Mouse (Mus musculus): Measurements from ENCODE around the gene Rhcg.

Rhcg gene

GRCm38 (mm10) chr7:79600122-79600521, 17.3 kb downstream of the Rhcg start:
- no peak for DNase-seq (ENCODE audit: low spot score)

DNA sequence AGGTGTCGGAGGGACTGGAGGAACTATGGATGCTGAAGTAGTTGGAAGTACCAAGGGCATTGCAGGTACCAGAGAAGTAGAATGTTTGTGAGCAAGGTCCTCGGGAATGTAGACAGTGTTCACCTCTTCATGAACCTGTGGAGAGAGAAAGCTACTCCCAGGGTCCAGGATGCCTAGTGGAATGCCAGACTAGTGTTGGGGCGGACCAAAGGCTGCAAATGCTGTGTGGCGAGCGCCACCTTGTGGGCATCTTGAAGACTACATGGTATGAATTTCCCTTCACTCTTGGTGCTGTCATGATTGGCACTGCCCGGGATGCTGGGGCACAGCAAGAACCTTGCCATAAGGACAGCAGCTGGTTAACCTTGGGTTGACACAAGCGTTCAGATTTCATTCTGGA, 22.6 kb downstream of the Rhcg start:
- DNase-seq (ENCODE audit: low spot score), result no peak

DNA sequence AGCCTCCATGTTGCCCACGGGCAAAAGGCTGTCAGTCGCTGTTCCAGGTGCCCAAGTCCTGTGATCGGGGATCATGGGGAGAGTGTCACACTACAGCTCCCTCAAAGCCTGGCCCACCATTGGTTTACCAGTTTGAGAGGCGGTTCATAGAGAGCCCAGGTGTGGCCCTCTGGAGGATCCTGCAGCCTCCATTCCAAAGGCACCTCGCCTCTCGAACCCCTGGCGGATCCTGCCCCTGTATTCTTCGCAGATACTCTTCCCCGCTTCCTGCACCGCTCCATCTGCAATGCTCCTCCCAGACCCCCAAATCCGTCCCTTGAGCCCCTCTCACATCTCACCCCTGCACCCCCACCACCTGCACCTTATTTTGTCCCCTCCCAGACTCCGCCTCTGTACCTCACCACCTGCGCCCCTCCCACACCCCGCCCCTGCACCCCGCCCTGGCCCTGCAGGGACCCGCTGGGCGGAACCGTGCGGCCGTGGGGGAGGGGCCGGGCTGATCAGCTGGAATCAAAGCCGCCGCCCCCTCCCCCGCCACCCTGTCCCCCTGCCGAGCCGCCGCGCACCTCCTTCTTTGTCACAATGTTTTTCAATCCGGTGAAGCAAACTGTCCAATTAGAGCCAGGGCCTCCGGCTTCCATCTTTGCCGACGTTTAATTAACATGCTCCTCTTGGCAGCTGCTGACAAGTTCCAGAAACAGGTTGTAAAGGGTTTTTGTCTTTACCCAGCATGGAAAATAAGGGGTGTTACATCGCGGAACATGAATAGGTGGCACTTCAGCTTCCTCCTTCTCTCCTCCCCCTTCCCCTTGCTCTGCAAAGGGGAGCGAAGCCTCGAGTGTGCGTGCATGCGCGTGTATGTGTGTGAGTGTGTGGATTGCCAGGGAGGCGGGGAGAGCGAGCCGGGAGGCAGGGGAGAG, 25.4 kb downstream of the Rhcg start:
- DNase-seq (ENCODE audit: low spot score), result no peak

DNA sequence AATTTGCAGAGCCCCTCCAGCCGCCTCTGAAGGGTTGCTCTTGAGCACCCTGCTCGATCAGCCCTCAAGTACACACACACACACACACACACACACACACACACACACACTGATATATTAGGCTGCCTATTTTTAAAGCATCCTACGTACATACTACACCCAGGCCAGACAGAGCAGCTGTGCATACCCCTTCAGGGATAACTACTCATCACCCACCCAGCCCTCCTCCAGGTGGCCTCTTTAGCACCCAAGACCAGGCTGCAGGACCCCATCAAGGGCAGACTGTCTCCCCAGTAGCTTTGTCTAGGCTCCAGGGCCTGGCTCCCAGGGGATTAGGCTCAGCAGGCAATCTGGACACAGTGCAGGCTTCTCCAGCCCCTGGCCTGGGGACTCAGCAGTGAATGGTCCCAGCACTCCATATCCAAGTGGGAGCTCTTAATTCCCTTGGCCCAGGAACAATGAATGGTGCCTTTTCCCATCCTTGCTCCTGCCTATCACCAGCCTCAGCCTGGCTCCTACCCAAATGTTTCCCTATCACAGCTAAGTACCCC, 26.8 kb downstream of the Rhcg start:
- DNase-seq (ENCODE audit: low spot score), result no peak

GRCm38 (mm10) chr7:79589763-79590559, 27.5 kb downstream of the Rhcg start:
- DNase-seq (ENCODE audit: low spot score), result no peak

- DNase-seq (ENCODE audit: low spot score), result no peak
Measured at GRCm38 (mm10) chr7:79588284-79588683, 29.2 kb downstream of the Rhcg start.

- no peak for DNase-seq (ENCODE audit: low spot score)
Measured at GRCm38 (mm10) chr7:79578851-79579241, 38.6 kb downstream of the Rhcg start.

DNA sequence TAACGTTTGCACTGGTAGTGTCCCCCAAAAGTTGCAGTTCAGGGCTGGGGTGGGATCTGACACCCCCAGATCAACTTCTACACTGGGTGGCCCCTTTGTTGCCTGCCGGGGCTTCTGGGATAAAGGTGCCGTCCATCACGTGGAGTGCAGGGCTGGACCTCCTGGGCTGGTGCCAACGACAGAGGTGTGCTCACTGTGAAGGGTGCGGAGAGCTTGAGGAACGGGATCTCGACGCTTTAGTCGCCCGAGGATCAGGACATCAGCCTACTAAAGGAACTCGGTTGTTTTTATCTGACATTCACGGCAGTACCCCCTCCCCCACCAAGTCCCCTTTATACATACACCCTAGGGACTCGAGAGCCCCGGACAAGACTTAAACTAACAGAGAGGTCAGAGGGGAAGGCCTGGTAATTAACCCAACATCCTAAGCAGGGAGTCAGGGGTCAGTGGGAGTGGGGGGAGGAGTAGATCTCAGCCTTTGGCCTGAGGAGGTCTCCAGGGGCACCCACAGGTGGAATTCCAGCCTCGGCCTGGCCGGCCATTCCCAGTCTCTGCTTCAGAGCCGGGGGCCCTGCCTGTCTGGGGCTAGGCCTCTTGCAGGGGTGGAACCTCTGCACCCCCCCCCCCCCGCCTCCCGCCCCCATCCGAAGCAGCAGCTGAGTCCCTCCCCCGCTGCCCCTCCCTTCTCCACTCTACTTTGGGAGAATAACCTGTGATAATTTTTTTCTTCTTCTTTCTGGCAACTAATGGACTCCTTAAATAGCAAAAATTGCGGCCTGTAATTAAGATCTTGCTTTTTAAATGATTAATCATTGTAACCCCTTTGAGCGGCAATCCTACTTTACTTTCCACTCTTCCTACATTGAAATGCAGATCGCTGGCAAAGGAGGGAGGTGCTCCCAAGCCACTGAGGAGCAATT, 39.3 kb downstream of the Rhcg start:
- no peak for DNase-seq (ENCODE audit: low spot score)

- no peak for DNase-seq (ENCODE audit: low spot score)
Measured at GRCm38 (mm10) chr7:79577096-79577874, 40.2 kb downstream of the Rhcg start.

- no peak for DNase-seq (ENCODE audit: low spot score)
Measured at GRCm38 (mm10) chr7:79576659-79577058, 40.8 kb downstream of the Rhcg start.

DNA sequence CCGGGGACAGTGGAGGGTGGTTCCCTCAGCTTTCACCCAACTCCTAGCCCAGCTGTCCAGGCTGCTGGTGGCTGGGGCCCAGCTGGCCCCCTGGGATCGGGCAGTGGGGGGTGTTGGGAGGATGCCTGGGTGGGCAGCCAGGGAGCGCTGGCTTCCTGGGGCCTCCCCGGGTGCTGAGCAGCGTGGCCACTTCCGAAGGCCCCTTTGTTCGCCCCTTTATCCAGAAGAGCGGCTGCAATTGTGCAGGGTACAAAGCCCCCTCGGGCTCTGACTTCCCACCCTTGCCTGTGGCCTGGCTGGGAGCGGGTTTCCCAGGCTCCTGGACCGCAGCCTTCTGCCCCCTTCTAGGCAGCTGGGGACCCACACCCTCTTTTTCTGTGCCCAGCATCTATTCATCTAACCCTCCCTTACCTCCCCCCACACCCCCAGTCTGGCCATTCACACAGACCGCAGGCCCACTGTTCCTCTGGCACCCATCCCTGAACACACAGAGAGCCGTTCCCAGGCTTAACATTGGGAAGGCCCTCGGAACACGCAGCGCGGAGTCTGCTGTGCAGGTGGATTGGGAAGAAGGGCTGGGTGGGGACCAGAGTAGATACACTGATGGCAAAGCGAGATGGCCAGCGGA, 45.2 kb downstream of the Rhcg start:
- no peak for DNase-seq (ENCODE audit: low spot score)

GRCm38 (mm10) chr7:79568937-79569535, 48.4 kb downstream of the Rhcg start:
- no peak for DNase-seq (ENCODE audit: low spot score)

GRCm38 (mm10) chr7:79568212-79568611, 49.2 kb downstream of the Rhcg start:
- no peak for DNase-seq (ENCODE audit: low spot score)

- no peak for DNase-seq (ENCODE audit: low spot score)
Measured at GRCm38 (mm10) chr7:79563675-79564074, 53.8 kb downstream of the Rhcg start.

DNA sequence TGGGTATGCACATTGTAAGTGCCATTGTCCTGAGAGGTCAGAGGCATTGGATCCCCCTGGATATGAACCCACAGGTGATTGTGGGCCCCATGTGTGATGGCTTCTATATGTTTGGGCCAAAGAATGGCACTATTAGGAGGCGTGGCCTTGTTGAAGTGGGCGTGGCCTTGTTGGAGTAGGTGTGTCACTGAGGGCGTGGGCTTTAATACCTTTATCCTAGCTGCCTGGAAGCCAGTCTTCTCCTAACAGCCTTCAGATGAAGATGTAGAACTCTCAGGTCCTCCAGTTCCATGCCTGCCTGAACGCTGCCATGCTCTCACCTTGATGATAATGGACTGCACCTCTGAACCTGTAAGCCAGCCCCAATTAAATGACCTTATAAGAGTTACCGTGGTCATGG, 55.1 kb downstream of the Rhcg start:
- no peak for DNase-seq (ENCODE audit: low spot score)

GRCm38 (mm10) chr7:79558698-79559097, 58.8 kb downstream of the Rhcg start:
- DNase-seq (ENCODE audit: low spot score), result no peak

DNA sequence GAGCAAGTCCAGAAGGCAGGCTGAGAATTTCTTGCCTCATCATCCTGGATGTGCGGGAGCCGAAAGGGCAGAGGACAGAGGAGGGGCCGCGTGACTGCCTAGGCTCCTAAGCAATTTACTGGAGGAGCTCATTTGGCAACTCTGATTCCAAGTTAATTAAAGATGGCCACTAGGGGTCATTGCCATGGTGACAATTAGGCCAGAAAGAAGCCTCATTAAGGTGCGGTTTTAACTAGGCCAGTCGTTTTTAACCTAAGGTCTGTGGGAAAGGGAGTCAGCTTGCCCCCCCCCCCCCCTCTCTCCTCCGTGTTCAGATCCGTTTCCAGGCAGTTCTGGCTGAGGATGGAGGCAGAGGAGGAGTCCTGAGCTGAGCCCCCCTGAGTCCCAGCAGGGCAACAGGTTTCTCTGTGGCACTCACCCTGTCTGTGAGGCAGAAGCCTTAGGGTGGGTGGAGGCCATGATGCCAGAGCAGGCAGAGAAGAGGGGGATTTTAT, 59.7 kb downstream of the Rhcg start:
- DNase-seq (ENCODE audit: low spot score), result no peak

GRCm38 (mm10) chr7:79555368-79556034, 62.0 kb downstream of the Rhcg start:
- DNase-seq (ENCODE audit: low spot score), result no peak

- DNase-seq (ENCODE audit: low spot score), result no peak
Measured at GRCm38 (mm10) chr7:79552702-79553101, 64.8 kb downstream of the Rhcg start.
